Mouse (Mus musculus) E14TG2a.4 (cell line): ENCODE data around the gene Stox2.

Experiments used
- CTCF ChIP-seq: conservative IDR thresholded peaks from 2 replicates; pipeline ENCODE4 v1.5.1; 2014; ENCODE audit warnings: low read length
- POU5F1 ChIP-seq: IDR thresholded peaks from 2 replicates; pipeline ENCODE4 v1.6.1; 2014; ENCODE audit warnings: low read length, borderline replicate concordance

DNA sequence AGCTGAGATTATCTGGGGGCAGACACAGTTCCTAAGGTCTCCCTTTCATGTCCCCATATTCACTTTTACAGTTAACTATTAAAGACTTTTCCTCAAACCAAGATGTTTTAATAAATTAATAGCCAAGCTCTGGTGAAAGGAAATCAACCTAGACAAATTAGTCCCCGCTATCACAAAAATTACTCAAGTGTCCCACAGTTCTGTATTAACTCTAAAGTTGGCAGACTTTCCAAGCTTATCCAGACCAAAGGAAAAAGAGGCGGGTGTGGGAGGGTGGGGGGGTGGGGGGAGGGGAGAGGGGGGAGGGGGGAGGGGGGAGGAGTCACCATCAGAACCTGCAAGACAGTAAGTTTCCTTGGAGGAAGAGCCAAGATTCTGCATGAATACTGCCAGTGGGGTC, 41.3 kb downstream of the Stox2 start:
- TF ChIP-seq CTCF (no peak), POU5F1 (no peak)
